Mouse (Mus musculus): Measurements from ENCODE around the gene Carmil1.

DNA sequence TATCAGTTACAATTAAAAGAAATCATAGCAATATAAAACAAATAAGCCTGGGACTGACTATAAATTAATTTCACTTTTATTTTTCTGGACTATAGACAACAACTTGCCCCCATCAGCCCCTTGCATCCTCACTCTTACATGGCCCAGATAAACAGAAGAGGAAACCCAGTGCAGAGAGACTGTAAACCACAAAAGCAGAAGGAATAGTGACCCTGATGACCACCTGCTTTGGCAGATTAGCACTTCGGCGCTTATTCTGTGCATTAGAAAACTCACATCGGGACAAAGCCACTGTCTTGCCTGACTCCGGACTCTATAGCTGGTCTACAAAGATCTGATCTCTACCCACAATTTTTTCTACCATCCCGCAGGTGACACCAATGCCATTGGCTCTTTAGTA is 188.5 kb downstream of the Carmil1 start:
- TF ChIP-seq POLR2A (IDR thresholded peaks at IDR 0.05; ENCODE audit: insufficient read depth, low read depth, low read length) (no peak), CTCF (IDR thresholded peaks at IDR 0.05; ENCODE audit: insufficient read depth, low read depth, low read length) (no peak)

Measured in olfactory bulb, adult 2 months (tissue).